Mouse (Mus musculus) forebrain, embryonic 15.5 days (tissue): ENCODE data around the gene Zfp866. TPM values are rescaled to one million over a fixed set of nuclear protein-coding genes. Genes with fewer than 3 reads are reported as not detected.
A peak's percentile ranks its signal among the peaks of the same experiment; 100 is the strongest.

Source experiments
- ATAC-seq: fragments of 200-750 bp; cut with Nextera tagmentation; replicated peaks from 2 replicates; pipeline ENCODE4 v1.8.0; 2017; ENCODE audit warnings: mild to moderate bottlenecking, moderate TSS enrichment, moderate library complexity
- H3K27ac ChIP-seq: fragments of 300-500 bp; sonication (generic); replicated peaks from 2 replicates; pipeline ENCODE4 v1.5.1; 2015; ENCODE audit warnings: mild to moderate bottlenecking, inconsistent platforms
- H3K27me3 ChIP-seq: fragments of 300-500 bp; sonication (generic); 2 replicates; pipeline ENCODE4 v1.6.1; 2015; ENCODE audit warnings: inconsistent platforms
- H3K36me3 ChIP-seq: fragments of 300-500 bp; sonication (generic); 2 replicates; pipeline ENCODE4 v1.6.1; 2015; ENCODE audit warnings: mild to moderate bottlenecking, inconsistent platforms
- H3K4me1 ChIP-seq: fragments of 300-500 bp; sonication (generic); 2 replicates; pipeline ENCODE4 v1.6.1; 2015; ENCODE audit warnings: inconsistent platforms
- H3K4me2 ChIP-seq: fragments of 300-500 bp; sonication (generic); replicated peaks from 2 replicates; pipeline ENCODE4 v1.6.1; 2015; ENCODE audit warnings: mild to moderate bottlenecking, inconsistent platforms
- H3K4me3 ChIP-seq: fragments of 300-500 bp; sonication (generic); 2 replicates; pipeline ENCODE4 v1.5.1; 2015; ENCODE audit warnings: mild to moderate bottlenecking, inconsistent platforms
- H3K9ac ChIP-seq: fragments of 300-500 bp; sonication (generic); replicated peaks from 2 replicates; pipeline ENCODE4 v1.6.1; 2015; ENCODE audit warnings: mild to moderate bottlenecking, inconsistent platforms
- H3K9me3 ChIP-seq: fragments of 300-500 bp; sonication (generic); 2 replicates; pipeline ENCODE4 v1.6.1; 2016; ENCODE audit warnings: inconsistent platforms
- WGBS: fragments of 180-500 bp; shearing (Covaris S2); methylation state at CpG from one replicate; pipeline ENCODE4 v1.1.7; 2015; ENCODE audit warnings: mixed read lengths; 5-methylcytosine and 5-hydroxymethylcytosine counted together
- polyA plus RNA-seq: library from polyadenylated mRNA; unstranded; fragments of >200 nt; fragmentation: Nextera tagmentation; extraction: Ambion mirVana; gene quantifications from 2 replicates; pipeline ENCODE4 v1.2.1, GENCODE M21; 2015

The Zfp866 gene
- polyA plus RNA-seq, 1 experiment from 2014 or later: 48.2 TPM

GRCm38 (mm10) chr8:69761814-69762445 is 29.0 kb downstream of the Zfp866 start:
- Histone ChIP-seq H3K36me3 (peaks cover 61% of the 10 kb centered on the region), H3K4me3 (no peak overlapping the region), H3K9me3 (peaks cover 8% of the 10 kb centered on the region; the same call in 1 of the 2 replicates), H3K27ac (no peak overlapping the region), H3K27me3 (no peaks in the 10 kb centered on the region), H3K9ac (no peak overlapping the region), H3K4me1 (no peaks in the 10 kb centered on the region), H3K4me2 (no peak overlapping the region)
- 89% methylated on average over 4 of the region's 4 CpGs for WGBS
- no peak for ATAC-seq

DNA sequence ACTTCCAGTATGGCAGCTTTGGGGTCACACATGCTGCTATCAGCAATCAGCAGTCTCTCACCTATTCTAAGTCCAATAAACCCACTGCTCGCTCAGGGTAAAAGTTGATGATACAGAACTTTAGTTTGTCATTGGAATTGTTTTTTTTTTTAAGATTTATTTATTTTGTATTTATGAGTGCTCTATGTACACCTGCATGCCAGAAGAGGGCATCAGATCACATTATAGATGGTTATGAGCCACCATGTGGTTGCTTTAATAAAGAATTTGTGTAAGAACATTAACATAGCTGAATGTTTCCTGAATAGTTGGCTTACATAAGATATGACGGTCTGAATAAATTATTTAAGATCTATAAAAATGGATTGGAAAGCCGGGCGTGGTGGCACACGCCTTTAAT is 32.7 kb downstream of the Zfp866 start:
- ATAC-seq: no peak
- Histone ChIP-seq H3K27ac (no peak overlapping the region), H3K4me3 (no peak overlapping the region), H3K36me3 (peaks cover 35% of the 10 kb centered on the region), H3K9me3 (no peaks in the 10 kb centered on the region), H3K9ac (no peak overlapping the region), H3K4me2 (no peak overlapping the region), H3K4me1 (no peaks in the 10 kb centered on the region), H3K27me3 (no peaks in the 10 kb centered on the region)
- 96% methylated on average over 5 of the region's 5 CpGs for WGBS

DNA sequence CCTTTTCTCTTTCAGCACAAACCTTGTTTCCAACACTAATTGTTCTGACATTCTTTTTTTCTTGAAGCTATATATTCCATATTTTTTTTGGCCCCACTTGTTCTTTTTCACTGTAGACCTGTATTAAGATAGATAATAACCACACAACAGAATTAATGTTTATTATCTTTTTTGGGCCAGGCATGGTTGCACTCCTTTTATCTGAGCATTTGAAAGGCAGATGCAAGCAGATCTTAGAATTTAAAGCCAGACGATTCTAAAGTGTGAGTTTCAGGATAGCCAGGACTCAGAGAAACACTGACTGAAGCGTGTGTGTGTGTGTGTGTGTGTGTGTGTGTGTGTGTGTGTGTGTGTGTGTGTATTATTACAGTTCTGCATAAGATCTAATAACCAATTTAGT is 38.5 kb downstream of the Zfp866 start:
- no peak for ATAC-seq
- 92% methylated on average over 2 of the region's 2 CpGs for WGBS
- Histone ChIP-seq H3K27ac (no peak overlapping the region), H3K4me3 (no peak overlapping the region), H3K9ac (no peak overlapping the region), H3K9me3 (no peaks in the 10 kb centered on the region), H3K36me3 (peaks cover 10% of the 10 kb centered on the region), H3K27me3 (no peaks in the 10 kb centered on the region), H3K4me1 (peaks cover 14% of the 10 kb centered on the region), H3K4me2 (no peak overlapping the region)

DNA sequence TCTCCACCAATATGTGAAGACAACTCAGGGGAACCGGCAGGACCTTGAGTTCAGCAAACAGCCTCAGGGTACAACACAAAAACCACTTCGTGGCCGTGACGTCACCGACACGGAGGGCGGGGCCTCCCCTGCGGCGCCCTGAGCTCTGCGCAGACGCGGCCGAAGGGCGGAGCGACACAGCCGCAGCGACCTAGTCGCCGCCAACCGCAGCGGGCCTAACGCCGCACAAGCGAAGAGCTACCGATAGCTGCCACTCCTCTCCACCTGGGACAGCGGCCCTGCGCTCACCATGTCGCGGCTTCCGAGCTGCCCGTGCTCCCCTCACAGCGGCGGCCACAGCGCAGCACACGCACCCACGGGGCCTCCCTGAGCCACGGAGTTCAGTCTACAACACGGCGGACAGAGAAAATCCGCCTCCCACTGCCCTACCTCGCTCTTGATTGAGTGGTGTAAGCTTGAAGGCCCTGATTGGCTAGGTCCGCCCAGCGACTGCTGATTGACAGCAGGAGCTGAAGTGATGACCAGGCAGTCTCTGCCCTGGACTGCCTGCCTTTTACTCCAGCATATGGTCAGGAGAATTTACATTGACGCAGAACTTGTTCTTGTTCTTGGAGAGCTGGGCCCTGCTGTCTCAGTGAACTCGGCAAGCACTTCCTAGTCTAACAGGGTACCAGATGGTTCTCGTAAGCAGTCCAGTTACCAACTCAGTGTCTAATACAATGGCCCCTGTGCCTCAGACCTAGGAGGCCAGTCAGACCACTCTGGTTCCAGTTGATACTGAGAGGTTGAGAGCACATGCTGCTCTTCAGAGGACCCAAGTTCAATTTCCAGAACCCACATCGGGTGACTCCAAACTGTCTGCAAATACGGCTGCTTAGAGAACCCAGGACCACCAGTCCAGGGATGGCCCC is 41.2 kb downstream of the Zfp866 start, which contains the start of gene Zfp963:
TSS of gene Zfp963 (minus strand) at position 427 of the 911 bp plus-strand sequence.
- no peaks in the 10 kb centered on the region for H3K27me3 ChIP-seq
- no peaks in the 10 kb centered on the region for H3K9me3 ChIP-seq
- peak within 1 kb of the TSS; percentile 59 for H3K4me2 ChIP-seq
- peak within 1 kb of the TSS; percentile 100 for H3K27ac ChIP-seq
- H3K9ac ChIP-seq: peak within 1 kb of the TSS; percentile 98
- H3K4me3 ChIP-seq: peak within 1 kb of the TSS; percentile 84
- 3% methylated on average over 48 of the region's 48 CpGs for WGBS
- H3K36me3 ChIP-seq: no peaks in the 10 kb centered on the region
- ATAC-seq: peak; percentile 98
- peaks cover 14% of the 10 kb centered on the region for H3K4me1 ChIP-seq

GRCm38 (mm10) chr8:69741231-69741630 is 49.7 kb downstream of the Zfp866 start:
- H3K27me3 ChIP-seq: no peaks in the 10 kb centered on the region
- no peak overlapping the region for H3K27ac ChIP-seq
- H3K36me3 ChIP-seq: peaks cover 20% of the 10 kb centered on the region; the same call in 1 of the 2 replicates
- no peak overlapping the region for H3K4me3 ChIP-seq
- no peak for ATAC-seq
- 87% methylated on average over 2 of the region's 2 CpGs for WGBS
- H3K9ac ChIP-seq: no peak overlapping the region
- no peaks in the 10 kb centered on the region for H3K4me1 ChIP-seq
- no peaks in the 10 kb centered on the region for H3K9me3 ChIP-seq
- H3K4me2 ChIP-seq: no peak overlapping the region

DNA sequence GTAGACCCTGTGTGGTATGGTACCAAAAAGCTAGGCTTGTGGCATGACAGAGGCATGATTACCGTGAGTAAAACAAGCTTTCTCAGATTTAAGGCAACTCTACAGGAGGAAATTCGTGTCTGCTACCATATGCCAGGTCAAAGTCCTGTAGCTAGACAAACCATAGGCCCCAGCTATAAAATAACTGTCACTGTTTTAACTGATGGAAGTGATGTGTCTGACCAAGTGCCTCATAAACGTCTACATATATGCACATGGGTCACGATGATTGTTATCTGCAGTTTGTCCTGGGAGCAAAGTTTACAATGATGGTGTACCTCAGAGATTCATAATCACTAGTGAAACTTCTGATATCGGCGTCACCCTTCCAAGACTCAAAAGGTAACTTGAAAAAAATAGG is 50.2 kb downstream of the Zfp866 start:
- Histone ChIP-seq H3K9me3 (no peaks in the 10 kb centered on the region), H3K36me3 (peaks cover 20% of the 10 kb centered on the region; the same call in 1 of the 2 replicates), H3K9ac (no peak overlapping the region), H3K4me2 (no peak overlapping the region), H3K4me3 (no peak overlapping the region), H3K27ac (no peak overlapping the region), H3K27me3 (no peaks in the 10 kb centered on the region), H3K4me1 (no peaks in the 10 kb centered on the region)
- WGBS: 90% methylated on average over 6 of the region's 6 CpGs
- ATAC-seq: no peak

- ATAC-seq: no peak
- H3K9ac ChIP-seq: no peak overlapping the region
- no peak overlapping the region for H3K4me2 ChIP-seq
- no peak overlapping the region for H3K27ac ChIP-seq
- no peak overlapping the region for H3K4me3 ChIP-seq
- no peaks in the 10 kb centered on the region for H3K9me3 ChIP-seq
- no peaks in the 10 kb centered on the region for H3K36me3 ChIP-seq
- 78% methylated on average over 1 of the region's 1 CpGs for WGBS
- H3K27me3 ChIP-seq: no peaks in the 10 kb centered on the region
- no peaks in the 10 kb centered on the region for H3K4me1 ChIP-seq
Observed at GRCm38 (mm10) chr8:69735495-69735894, 55.5 kb downstream of the Zfp866 start.

DNA sequence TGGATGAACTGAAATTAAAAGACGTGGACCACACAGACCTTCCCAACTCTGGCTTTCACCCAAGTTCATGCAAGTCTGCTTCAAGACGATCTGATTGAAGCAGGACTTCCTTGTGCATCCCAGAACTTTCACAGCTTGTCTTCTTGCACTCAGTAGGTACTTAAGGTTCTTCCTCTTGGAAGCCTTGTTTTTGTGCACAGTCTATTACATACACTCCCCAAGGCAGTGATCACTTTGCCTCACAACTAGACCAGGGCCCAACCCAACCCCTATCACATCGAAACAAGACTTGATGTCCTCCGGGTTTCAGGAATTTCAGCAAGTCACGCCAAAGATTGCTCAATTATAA is 73.8 kb downstream of the Zfp866 start:
- peak overlapping the region; percentile 22; the same call in 1 of the 2 replicates for H3K27ac ChIP-seq
- peak overlapping the region; percentile 37 for H3K4me2 ChIP-seq
- H3K9ac ChIP-seq: no peak overlapping the region
- H3K4me3 ChIP-seq: peak overlapping the region; percentile 88
- no peaks in the 10 kb centered on the region for H3K27me3 ChIP-seq
- ATAC-seq: peak; percentile 40
- peaks cover 32% of the 10 kb centered on the region for H3K4me1 ChIP-seq
- no peaks in the 10 kb centered on the region for H3K9me3 ChIP-seq
- WGBS: 48% methylated on average over 5 of the region's 5 CpGs
- no peaks in the 10 kb centered on the region for H3K36me3 ChIP-seq

- H3K36me3 ChIP-seq: no peaks in the 10 kb centered on the region
- H3K9ac ChIP-seq: peak overlapping the region; percentile 99
- peak overlapping the region; percentile 47 for H3K4me2 ChIP-seq
- peak overlapping the region; percentile 100 for H3K27ac ChIP-seq
- no peaks in the 10 kb centered on the region for H3K9me3 ChIP-seq
- H3K4me3 ChIP-seq: peak overlapping the region; percentile 88
- WGBS: under 1% methylated on average over 52 of the region's 52 CpGs
- H3K27me3 ChIP-seq: no peaks in the 10 kb centered on the region
- ATAC-seq: peak; percentile 99
- peaks cover 32% of the 10 kb centered on the region for H3K4me1 ChIP-seq
Observed at GRCm38 (mm10) chr8:69716403-69717231, 74.4 kb downstream of the Zfp866 start.

GRCm38 (mm10) chr8:69715366-69715765 is 75.6 kb downstream of the Zfp866 start:
- 0 out of 2 replicates have a peak, but pooled peaks cover 2% of the 10 kb centered on the region for H3K36me3 ChIP-seq
- peak overlapping the region; percentile 88 for H3K4me3 ChIP-seq
- H3K4me1 ChIP-seq: peaks cover 32% of the 10 kb centered on the region
- H3K9ac ChIP-seq: no peak overlapping the region
- H3K9me3 ChIP-seq: no peaks in the 10 kb centered on the region
- no peak overlapping the region for H3K27ac ChIP-seq
- WGBS: 77% methylated on average over 6 of the region's 6 CpGs
- ATAC-seq: no peak
- H3K4me2 ChIP-seq: peak overlapping the region; percentile 47
- H3K27me3 ChIP-seq: no peaks in the 10 kb centered on the region

DNA sequence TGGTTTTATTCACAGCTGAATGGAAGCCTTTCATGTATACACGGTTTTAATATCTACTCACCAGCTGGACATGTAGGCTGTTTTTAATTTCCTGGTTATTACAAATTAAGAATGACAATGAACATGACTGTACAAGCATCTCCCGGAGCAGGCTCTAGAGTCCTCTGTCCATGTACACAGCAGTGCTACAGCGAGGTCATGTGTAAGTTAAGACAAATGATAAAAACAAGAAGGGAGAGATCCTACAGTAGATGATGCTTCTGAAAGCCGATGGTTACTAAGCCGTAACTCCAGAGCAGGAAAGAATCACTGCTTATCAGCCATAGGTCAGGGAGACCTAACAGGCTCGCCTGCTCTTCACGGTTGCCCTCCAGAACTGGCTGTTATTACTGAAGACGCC is 77.5 kb downstream of the Zfp866 start:
- peaks cover 19% of the 10 kb centered on the region for H3K36me3 ChIP-seq
- no peak overlapping the region for H3K4me3 ChIP-seq
- WGBS: 92% methylated on average over 8 of the region's 8 CpGs
- no peaks in the 10 kb centered on the region for H3K27me3 ChIP-seq
- peaks cover 32% of the 10 kb centered on the region for H3K4me1 ChIP-seq
- H3K9me3 ChIP-seq: no peaks in the 10 kb centered on the region
- no peak overlapping the region for H3K27ac ChIP-seq
- no peak overlapping the region for H3K9ac ChIP-seq
- H3K4me2 ChIP-seq: no peak overlapping the region
- no peak for ATAC-seq
